Mouse (Mus musculus): ENCODE results near the gene Tubb4a. TPM values are rescaled to one million over a fixed set of nuclear protein-coding genes. Genes with fewer than 3 reads are reported as not detected.

The Tubb4a gene
- total and polyA plus RNA-seq, 3 experiments = 0.89 to 2.1 TPM; not detected in 1

DNA sequence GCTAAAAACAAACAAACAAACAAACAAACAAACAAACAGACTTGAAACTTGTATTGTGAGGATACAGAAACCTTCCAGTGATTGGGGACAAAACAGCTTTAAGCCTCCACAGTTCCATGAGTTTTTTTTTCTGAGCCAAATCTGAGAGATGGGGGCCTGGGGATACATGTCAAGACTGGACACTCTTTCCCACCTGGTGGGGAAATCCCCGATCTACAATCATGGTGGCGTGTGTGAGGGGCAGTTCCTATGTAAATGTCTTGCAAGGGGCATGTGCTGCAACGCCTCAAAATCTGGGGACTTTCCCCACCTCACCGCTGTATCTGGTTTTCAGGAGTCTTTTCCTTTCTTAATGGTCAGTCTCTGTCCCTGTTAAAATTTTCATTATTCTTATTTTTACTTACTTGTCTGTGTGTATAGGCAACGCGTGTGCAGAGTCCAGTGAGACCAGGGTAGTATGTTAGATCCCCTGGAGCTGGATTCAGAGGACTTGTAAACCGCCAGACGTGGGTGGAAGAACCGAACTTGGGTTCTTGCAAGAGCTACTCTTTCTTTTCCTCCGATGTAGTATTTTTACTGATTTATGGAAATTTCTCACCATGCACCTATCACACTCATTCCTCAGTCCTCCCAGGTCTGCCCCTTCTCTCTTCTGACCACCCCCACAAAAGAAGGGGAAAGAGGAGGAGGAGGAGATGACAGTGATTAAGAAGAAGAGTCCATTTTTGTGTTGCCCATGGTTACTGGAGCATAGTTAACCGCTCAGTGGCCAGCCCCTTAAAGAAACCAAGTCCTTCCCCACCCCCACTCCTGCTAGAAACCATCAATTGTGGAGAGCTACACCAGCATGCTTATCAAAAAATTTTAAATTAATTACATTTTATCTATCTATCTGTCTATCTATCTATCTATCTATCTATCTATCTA, 35.9 kb upstream of the Tubb4a start (continued):
- TF ChIP-seq MAX (IDR thresholded peaks at IDR 0.05; ENCODE audit: low read length) (peak; percentile 92), TBP (conservative IDR thresholded peaks at IDR 0.05; ENCODE audit: low read depth, low read length) (peak; percentile 81), SMC3 (IDR thresholded peaks at IDR 0.05; ENCODE audit: low read depth, low read length) (peak; percentile 20), PAX5 (IDR thresholded peaks at IDR 0.05; ENCODE audit: low read length) (no peak), JUN (IDR thresholded peaks at IDR 0.05; ENCODE audit: insufficient read depth, low read depth, low read length) (peak; percentile 56; the same call in 1 of the 2 replicates), RAD21 (IDR thresholded peaks at IDR 0.05; ENCODE audit: low read depth, low read length) (no peak; the same call in none of the 2 replicates), USF2 (conservative IDR thresholded peaks at IDR 0.05; ENCODE audit: low read depth, low read length) (no peak), ZNF384 (IDR thresholded peaks at IDR 0.05; ENCODE audit: low read depth, low read length) (peak; percentile 95), NELFE (IDR thresholded peaks at IDR 0.05; ENCODE audit: low read depth, low read length) (no peak; the same call in 1 of the 2 replicates), MYC (IDR thresholded peaks at IDR 0.05; ENCODE audit: low read depth, low read length) (peak; percentile 98), KAT2A (IDR thresholded peaks at IDR 0.05; ENCODE audit: insufficient replicate concordance, low read length) (0 out of 2 replicates have a peak, but pooled peaks have one; percentile 34)

DNA sequence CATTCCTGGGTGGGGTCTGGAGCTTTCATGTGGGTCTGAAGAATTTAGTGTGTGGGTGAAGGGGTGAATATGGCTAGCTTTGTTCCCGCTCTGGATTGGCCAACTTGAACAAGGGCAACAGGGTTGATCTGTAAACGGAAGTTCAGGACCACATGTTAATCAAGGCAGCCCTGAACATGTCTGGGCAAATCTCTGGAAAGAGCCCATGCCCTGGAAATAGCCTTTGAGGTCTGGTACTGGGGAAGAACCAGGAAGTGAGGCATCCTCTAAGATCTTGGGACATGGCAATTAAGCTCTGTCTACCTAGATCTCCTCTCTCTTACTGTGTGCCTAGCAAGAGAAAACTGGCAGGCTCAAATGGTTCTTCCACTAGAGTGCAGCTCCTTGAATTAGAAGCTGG, 34.3 kb upstream of the Tubb4a start:
- dilution Hi-C loops (cut with MboI; ENCODE audit: extremely low pct_ligation_motif_present, extremely low pct_unique_long_range_greater_than_20kb, low sequenced_read_pairs) = no loop called here
- H3K36me3 ChIP-seq (replicated peaks in 1 of 2; ENCODE audit: control insufficient read depth in 1 of 2, insufficient read depth in 1 of 2, low read length in 1 of 2) = peaks cover 0 to 3% of the 10 kb centered on the region in 2 experiments
- peak overlapping the region; percentile 81 for H3K9ac ChIP-seq (ENCODE audit: insufficient read depth, low read depth)
- TF ChIP-seq ZKSCAN1 (IDR thresholded peaks at IDR 0.05; ENCODE audit: borderline replicate concordance, low read depth, low read length) (no peak), ZMIZ1 (IDR thresholded peaks at IDR 0.05; ENCODE audit: low read depth, low read length) (peak; percentile 76), ZC3H11A (IDR thresholded peaks at IDR 0.05; ENCODE audit: low read depth, low read length) (no peak), SIN3A (IDR thresholded peaks at IDR 0.05; ENCODE audit: low read length) (peak; percentile 77; the same call in 1 of the 2 replicates), CHD2 (IDR thresholded peaks at IDR 0.05; ENCODE audit: low read length) (peak; percentile 73), ETS1 (conservative IDR thresholded peaks at IDR 0.05; ENCODE audit: low read depth, low read length) (peak; percentile 86), MXI1 (IDR thresholded peaks at IDR 0.05; ENCODE audit: low read depth, low read length) (peak; percentile 49; the same call in 1 of the 2 replicates), EP300 (IDR thresholded peaks at IDR 0.05; ENCODE audit: low read length) (peak; percentile 84), CHD1 (IDR thresholded peaks at IDR 0.05; ENCODE audit: low read depth, low read length) (peak; percentile 98), RCOR1 (conservative IDR thresholded peaks at IDR 0.05; ENCODE audit: low read depth, low read length) (peak; percentile 83; the same call in 1 of the 2 replicates), USF1 (IDR thresholded peaks at IDR 0.05; ENCODE audit: low read depth, low read length) (no peak), CTCF (conservative IDR thresholded peaks at IDR 0.05 in 1 of 2, IDR thresholded peaks at IDR 0.05 in 1 of 2; ENCODE audit: low read depth in 2 of 2, low read length in 2 of 2) (no peak), MAX (IDR thresholded peaks at IDR 0.05; ENCODE audit: low read length) (peak; percentile 93), TCF12 (IDR thresholded peaks at IDR 0.05; ENCODE audit: low read depth, low read length) (peak; percentile 90), POLR2A (IDR thresholded peaks at IDR 0.05; ENCODE audit: low read depth, low read length) (peak; percentile 52), JUN (IDR thresholded peaks at IDR 0.05; ENCODE audit: insufficient read depth, low read depth, low read length) (peak; percentile 14; the same call in 1 of the 2 replicates), USF2 (conservative IDR thresholded peaks at IDR 0.05; ENCODE audit: low read depth, low read length) (no peak), SMC3 (IDR thresholded peaks at IDR 0.05; ENCODE audit: low read depth, low read length) (peak; percentile 15; the same call in 1 of the 2 replicates), JUND (conservative IDR thresholded peaks at IDR 0.05; ENCODE audit: low read depth, low read length) (peak; percentile 44; the same call in 1 of the 2 replicates), PAX5 (IDR thresholded peaks at IDR 0.05; ENCODE audit: low read length) (no peak), NRF1 (IDR thresholded peaks at IDR 0.05; ENCODE audit: low read depth, low read length) (0 out of 2 replicates have a peak, but pooled peaks have one; percentile 11), MAZ (IDR thresholded peaks at IDR 0.05; ENCODE audit: low read depth, low read length) (peak; percentile 83), BHLHE40 (IDR thresholded peaks at IDR 0.05; ENCODE audit: low read depth, low read length) (peak; percentile 68), ELF1 (IDR thresholded peaks at IDR 0.05; ENCODE audit: low read depth, low read length) (peak; percentile 89), MYC (IDR thresholded peaks at IDR 0.05; ENCODE audit: low read depth, low read length) (peak; percentile 98), HCFC1 (IDR thresholded peaks at IDR 0.05; ENCODE audit: low read depth, low read length) (peak; percentile 30), ZNF384 (IDR thresholded peaks at IDR 0.05; ENCODE audit: low read depth, low read length) (peak; percentile 34), TBP (conservative IDR thresholded peaks at IDR 0.05; ENCODE audit: low read depth, low read length) (0 out of 2 replicates have a peak, but pooled peaks have one; percentile 43), E2F4 (IDR thresholded peaks at IDR 0.05; ENCODE audit: insufficient replicate concordance, low read depth, low read length) (0 out of 2 replicates have a peak, but pooled peaks have one; percentile 61), KAT2A (IDR thresholded peaks at IDR 0.05; ENCODE audit: insufficient replicate concordance, low read length) (peak; percentile 67; the same call in 1 of the 2 replicates), NELFE (IDR thresholded peaks at IDR 0.05; ENCODE audit: low read depth, low read length) (peak; percentile 61; the same call in 1 of the 2 replicates)

More for the DNA sequence above, 34.3 kb upstream of the Tubb4a start:
- no peak overlapping the region for H3K4me3 ChIP-seq (replicated peaks in 1 of 3; ENCODE audit: low read depth in 2 of 3, low read length in 2 of 3, poor library complexity in 1 of 3)
- no peaks in the 10 kb centered on the region for H3K27me3 ChIP-seq (replicated peaks)
- H3K79me2 ChIP-seq (replicated peaks; ENCODE audit: control insufficient read depth, extremely low read depth, insufficient read depth, poor library complexity, severe bottlenecking) = peaks cover 32% of the 10 kb centered on the region
- in situ Hi-C loops (cut with MboI; ENCODE audit: low pct_ligation_motif_present, low pct_unique_long_range_greater_than_20kb, low sequenced_read_pairs) = no loop called here
- peak overlapping the region; percentile 27; the same call in 1 of the 2 replicates for H3K4me2 ChIP-seq (ENCODE audit: insufficient read depth, low read depth, poor library complexity, severe bottlenecking)
- peak; percentile 87 for DNase-seq (ENCODE audit: extremely low read depth)
- peaks cover 33 to 79% of the 10 kb centered on the region in 2 experiments for H3K4me1 ChIP-seq (ENCODE audit: control insufficient read depth in 1 of 2, insufficient read depth in 2 of 2)
- H3K9me3 ChIP-seq (replicated peaks; ENCODE audit: low read length) = no peaks in the 10 kb centered on the region
- peak overlapping the region; percentile 96 for H3K27ac ChIP-seq (ENCODE audit: insufficient read depth, low read depth)

Data from CH12.LX (cell line).